Mouse (Mus musculus): Measurements from ENCODE around the gene Shc2.

Gene Shc2

GRCm38 (mm10) chr10:79637128-79638110, at the start of gene Shc2:
TSS of gene Shc2 (minus strand) at chr10:79637918.
- DNase-seq, result peak; percentile 14

DNA sequence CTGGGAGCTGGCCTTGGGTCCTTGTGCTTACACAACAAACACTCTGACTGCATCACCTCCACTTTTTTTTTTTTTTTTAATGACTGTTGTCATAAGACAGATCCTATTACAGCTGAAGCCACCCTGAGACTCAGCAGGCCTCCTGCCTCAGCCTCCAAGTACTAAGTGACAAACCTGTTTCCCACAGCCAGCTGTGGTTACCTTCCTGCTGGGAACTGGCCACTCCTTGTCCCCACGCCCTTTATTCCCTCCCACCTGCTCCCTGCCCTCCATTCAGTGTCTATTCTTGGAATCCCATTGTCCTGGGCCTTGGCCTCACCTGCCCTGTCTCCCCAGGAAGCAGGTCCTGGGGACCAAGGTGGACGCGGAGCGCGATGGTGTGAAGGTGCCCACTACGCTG, 49.8 kb upstream of the Shc2 start:
- DNase-seq, result no peak

- DNase-seq, result no peak
Observed at GRCm38 (mm10) chr10:79686691-79687090, 49.0 kb upstream of the Shc2 start.

DNA sequence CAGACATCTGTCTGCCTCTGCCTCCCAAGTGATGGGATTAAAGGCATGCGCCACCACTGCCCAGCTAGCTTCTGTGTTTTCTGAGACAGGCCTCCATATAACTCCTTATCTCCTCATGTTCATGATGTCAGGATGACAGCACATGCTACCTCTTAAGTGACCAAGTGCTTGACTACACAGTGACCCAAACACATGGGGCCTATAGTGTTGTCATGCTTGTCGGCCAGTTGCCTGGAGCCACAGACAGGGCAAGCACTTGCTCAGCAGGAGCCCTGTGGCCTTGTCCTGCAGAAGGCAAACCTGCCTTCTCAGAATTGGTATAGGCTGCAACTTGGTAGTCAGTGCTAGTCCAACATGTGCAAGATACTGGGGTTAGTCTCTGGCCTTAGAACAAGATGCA, 48.5 kb upstream of the Shc2 start:
- no peak for DNase-seq

DNA sequence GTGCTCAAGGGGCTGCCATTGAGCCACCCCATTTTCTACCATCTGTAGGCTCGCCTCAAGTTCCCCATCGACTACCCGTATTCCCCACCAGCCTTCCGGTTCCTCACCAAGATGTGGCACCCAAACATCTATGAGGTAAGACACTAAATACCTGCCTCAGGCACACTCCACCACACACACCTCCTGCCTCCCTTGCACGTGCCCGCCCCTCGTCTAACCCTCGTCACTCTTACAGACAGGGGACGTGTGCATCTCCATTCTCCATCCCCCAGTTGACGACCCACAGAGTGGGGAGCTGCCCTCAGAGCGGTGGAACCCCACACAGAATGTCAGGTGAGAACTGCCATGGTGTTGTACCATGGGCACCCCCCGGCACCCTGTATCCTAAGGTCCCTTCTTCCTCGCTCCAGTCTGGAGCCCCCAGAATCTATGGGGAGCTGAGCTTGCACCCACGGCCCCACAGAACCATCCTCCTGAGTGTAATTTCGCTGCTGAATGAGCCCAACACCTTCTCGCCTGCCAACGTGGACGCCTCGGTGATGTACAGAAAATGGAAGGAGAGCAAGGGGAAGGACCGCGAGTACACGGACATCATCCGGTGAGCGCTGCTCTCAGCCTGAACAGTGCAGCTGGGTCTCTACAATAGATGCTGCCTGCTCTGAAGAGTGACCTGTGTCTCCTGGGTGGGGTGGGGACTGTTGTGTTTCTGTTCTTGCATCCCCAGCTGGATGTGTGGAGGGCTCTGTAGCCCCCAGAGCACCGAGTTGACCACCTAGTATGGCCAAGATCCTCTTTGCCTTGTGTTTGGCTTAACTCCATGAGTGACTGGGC, 47.3 kb upstream of the Shc2 start:
- DNase-seq, result no peak

DNA sequence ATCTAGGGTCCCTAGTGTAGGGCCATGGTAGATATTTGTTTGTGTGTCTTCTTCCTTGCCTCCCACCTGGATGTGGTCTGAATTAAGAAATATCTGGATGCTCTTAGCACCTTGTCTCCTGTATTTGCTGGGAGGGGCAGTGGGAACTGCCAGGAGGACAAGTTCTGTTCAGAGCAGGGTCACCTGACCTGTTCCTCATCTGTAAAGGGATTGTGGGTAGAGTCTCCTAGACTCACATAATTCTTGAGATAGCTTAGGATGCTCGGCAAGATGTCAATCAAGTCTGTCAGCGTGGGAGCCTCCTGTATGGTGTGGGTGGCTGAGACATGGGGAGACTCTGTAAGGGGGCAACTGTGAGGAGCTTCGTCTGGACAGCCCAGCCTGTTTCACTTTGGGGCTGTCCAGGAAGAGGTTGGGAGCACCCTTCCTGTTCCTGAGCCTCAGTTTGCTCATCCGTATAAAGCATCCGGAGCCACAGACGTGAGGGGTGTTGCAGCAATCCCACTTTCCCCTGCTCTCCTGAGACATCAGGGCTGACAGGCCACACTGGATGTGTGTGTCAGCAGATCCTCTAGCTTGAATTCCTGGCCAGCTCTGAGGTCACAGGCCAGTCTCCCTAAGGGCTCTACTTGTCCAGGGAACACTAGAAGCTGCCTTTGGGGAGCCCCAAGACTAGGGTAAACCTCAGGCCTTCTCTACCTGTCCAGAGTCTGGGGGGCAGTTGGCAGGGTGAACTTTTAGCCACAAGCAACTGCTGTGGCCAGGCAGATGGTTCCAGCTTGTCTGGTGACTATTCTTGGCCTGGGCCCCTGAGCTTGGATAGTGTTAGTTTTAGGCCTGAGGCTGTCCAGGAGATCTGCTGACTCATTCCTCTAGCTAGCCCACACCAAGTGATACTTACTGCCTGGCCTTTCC, 46.3 kb upstream of the Shc2 start:
- no peak for DNase-seq

DNA sequence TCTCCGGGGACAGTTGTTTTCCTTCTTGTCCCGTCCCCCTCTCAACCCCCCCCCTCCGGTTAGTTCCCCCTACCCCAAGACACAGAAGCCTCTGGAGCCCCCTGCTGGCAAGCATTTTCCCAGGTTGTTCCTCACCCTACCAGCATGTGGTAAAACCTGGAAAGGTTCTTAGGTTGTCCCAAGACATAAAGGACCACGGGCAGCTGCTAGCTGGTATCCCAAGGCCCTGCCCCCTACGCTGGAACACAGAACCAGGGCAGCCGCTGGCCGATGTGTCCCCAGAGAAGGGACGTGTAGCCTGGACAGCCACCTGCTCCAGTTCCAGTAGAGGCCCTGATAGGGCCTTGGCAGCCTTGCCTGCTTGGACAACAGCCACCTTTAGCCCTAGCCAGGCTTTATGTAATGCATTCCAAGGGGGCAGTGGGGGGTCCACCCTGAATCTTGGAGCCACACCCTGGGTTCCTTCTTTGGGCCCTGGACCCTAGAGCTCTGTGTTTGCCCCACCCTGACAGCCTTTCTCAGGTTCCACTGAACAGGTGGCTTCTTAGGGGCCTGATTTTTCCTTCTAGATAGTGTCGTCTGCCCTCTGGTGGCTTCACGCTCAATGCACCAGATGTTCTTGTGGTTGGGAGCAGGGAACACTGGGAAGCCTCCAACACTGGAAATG, 45.3 kb upstream of the Shc2 start:
- peak; percentile 67 for DNase-seq

GRCm38 (mm10) chr10:79682551-79682915, 44.8 kb upstream of the Shc2 start:
- DNase-seq, result peak; percentile 25

GRCm38 (mm10) chr10:79681591-79682245, 44.0 kb upstream of the Shc2 start, which contains the start of gene Cdc34:
TSS of gene Cdc34 (plus strand) at chr10:79682195.
- peak; percentile 99 for DNase-seq

- no peak for DNase-seq
Observed at GRCm38 (mm10) chr10:79680606-79681495, 43.1 kb upstream of the Shc2 start.

DNA sequence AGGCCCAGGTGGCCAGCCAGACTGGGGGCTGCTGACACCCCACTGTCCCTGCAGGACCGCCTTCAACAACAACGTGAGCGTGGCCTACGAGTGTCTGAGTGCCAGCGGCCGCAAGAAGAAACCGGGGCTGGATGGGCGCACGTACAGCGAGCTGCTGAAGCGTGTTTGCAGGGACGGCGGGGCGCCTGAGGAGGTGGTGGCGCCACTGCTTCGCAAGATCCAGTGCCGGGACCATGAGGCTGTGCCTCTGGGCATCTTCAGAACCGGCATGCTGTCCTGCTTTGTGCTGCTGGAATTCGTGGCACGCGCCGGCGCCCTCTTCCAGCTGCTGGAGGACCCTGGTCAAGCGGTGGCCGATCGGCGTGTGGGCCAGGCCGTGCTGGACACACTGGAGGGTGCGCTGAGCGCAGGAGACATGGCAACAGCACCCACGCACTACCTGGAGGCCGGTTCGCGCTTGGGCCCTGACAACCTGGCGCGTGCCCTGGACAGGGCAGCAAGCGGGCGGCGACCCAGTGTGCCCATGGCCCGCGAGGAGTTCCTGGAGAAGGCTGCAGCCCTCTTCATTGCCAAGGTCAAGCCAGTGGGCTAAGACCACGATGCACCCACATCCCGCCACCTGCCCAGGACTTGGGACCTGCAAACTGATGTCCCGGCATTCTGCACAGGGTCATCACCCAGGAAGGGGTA, 37.8 kb upstream of the Shc2 start:
- no peak for DNase-seq

DNA sequence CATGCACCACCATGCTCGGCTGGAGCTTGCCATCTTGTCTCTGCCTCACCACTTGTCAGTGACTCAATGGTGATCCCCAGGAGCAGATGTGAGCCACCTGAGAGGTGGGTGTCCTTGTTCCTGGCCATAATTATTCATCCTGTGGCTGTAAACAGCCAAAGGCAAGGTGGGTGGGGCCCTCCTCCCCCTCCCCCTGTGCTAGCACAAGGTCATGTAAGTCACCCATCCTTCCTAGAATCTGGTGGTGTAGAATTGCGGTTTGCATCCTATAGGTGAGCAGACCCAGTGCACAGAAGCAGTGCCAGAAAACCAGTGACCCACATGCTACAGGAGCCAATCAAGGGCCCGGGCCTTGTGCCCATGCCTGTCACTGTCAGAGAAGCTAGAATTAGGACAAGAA, 35.3 kb upstream of the Shc2 start:
- DNase-seq, result no peak

DNA sequence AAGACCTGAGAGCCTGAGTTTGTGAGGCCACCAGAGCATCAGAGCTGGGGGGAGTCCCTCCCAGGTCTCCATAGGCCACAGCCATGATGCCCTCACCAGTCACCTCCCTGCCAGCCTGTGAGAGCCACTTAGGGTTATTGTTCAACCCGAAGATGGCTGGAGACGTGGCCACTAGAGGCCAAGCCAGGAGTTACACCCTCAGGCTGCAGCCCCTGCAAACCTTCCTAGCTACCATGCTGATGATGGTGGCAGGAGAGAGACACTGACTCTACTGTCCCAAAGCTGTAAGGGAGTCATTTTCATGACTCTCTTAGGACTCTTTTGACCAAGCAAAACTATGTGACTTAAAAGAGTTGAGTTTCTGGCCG, 34.4 kb upstream of the Shc2 start:
- DNase-seq, result no peak

- no peak for DNase-seq
Observed at GRCm38 (mm10) chr10:79671396-79672087, 33.8 kb upstream of the Shc2 start.

DNA sequence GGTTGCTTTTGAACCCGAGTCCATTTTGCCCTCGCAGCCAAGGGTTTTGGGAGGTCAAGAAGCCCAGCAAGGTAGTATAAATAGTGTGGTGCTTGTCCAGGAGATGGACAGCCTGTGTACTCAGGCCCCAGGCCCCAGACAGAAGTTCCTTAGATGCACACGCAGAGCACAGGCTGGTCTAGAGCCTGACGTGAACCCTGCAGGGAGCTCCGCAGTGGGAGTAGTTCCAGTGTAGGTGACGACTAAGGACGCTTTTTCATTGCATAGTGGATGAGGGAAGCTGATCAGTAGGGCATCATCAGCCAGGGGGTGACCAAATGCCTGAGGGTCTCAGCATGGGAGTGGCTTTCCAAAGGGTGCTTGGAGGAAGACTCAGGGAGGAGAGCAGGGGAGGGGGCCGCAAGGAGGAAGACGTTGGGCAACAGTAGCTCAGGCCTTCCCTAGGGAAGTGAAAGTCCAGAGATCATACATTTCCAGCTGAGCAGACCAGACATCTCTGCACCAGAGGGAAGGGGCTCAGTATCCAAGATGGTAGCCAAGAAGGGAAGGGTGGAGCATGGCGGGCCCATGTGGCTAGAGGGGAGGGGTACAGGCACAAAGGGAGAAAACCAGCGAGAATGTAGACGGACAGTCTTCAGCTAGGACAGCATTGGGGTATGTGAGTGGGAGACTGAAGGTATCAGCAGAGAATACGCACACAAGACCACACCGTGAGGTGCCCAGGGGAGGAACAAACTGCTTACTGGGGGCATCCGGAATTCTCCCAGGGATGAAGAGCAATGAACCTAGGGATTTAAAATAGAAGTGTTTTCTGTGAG, 32.6 kb upstream of the Shc2 start:
- no peak for DNase-seq

DNA sequence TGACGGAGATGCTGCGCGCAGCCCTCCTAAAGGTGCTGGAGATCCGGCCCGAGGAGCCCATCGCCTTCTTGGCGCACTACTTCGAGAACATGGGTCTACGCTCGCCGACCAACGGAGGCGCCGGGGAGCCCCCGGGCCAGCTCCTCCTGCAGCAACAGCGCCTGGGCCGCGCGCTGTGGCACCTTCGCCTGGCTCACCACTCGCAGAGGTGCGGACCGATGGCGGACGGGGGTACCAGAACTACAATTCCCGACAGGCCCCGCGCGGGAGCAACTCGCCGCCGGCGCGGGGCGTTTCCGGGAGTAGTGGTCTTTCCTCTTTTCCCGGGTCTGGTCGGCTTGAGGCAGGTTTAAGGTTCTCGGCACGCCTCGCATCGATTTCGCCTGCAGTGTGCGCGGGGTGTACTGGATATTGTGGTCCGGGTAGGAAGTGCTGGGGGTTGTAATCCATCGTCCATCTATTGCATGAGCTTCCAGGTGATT, 31.9 kb upstream of the Shc2 start:
- DNase-seq, result peak; percentile 71

GRCm38 (mm10) chr10:79668771-79669575, 31.3 kb upstream of the Shc2 start, which contains the start of gene Tpgs1:
TSS of gene Tpgs1 (plus strand) at chr10:79669369.
- DNase-seq, result peak; percentile 89

Measured in lung, postnatal 14 days (tissue).